Mouse (Mus musculus) testis, adult 2 months (tissue): ENCODE results near the gene 2610318N02Rik. TPM values are rescaled to one million over a fixed set of nuclear protein-coding genes. Genes with fewer than 3 reads are reported as not detected.

Experiments
- H3K27ac ChIP-seq: fragments of 200-500 bp; 2 replicates; pipeline ENCODE4 v1.5.1; 2012; ENCODE audit warnings: low read depth, low read length; ENCODE audit not compliant: control insufficient read depth, insufficient read depth
- H3K27me3 ChIP-seq: fragments of 200-500 bp; 2 replicates; pipeline ENCODE4 v1.6.1; 2012; ENCODE audit warnings: mild to moderate bottlenecking, low read length, moderate library complexity; ENCODE audit not compliant: control insufficient read depth, insufficient read depth
- H3K36me3 ChIP-seq: fragments of 200-500 bp; 2 replicates; pipeline ENCODE4 v1.6.1; 2012; ENCODE audit warnings: mild to moderate bottlenecking, low read length; ENCODE audit not compliant: control insufficient read depth, insufficient read depth
- H3K4me1 ChIP-seq: fragments of 200-500 bp; 2 replicates; pipeline ENCODE4 v1.6.1; 2012; ENCODE audit warnings: low read length; ENCODE audit not compliant: control insufficient read depth, insufficient read depth
- H3K4me3 ChIP-seq: fragments of 200-500 bp; 2 replicates; pipeline ENCODE4 v1.5.1; 2012; ENCODE audit warnings: low read depth, mild to moderate bottlenecking, low read length, moderate library complexity, mixed read lengths; ENCODE audit not compliant: control insufficient read depth
- CTCF ChIP-seq: fragments of 200-500 bp; IDR thresholded peaks from 2 replicates; pipeline ENCODE4 v1.5.1; 2012; ENCODE audit warnings: low read depth, mild to moderate bottlenecking, inconsistent platforms, low read length, moderate library complexity; ENCODE audit not compliant: control insufficient read depth, insufficient read depth, insufficient replicate concordance
- POLR2A ChIP-seq: fragments of 200-500 bp; IDR thresholded peaks from 2 replicates; pipeline ENCODE4 v1.6.1; 2012; ENCODE audit warnings: low read depth, mild to moderate bottlenecking, inconsistent platforms, low read length, moderate library complexity; ENCODE audit not compliant: control insufficient read depth
- polyA plus RNA-seq: library from polyadenylated mRNA; depleted of rRNA; stranded (reverse); fragments of >200 nt; gene quantifications from 2 replicates; pipeline ENCODE4 v1.2.3, GENCODE M21; 2012

Gene 2610318N02Rik
- polyA plus RNA-seq, 1 experiment: 3,682 TPM

DNA sequence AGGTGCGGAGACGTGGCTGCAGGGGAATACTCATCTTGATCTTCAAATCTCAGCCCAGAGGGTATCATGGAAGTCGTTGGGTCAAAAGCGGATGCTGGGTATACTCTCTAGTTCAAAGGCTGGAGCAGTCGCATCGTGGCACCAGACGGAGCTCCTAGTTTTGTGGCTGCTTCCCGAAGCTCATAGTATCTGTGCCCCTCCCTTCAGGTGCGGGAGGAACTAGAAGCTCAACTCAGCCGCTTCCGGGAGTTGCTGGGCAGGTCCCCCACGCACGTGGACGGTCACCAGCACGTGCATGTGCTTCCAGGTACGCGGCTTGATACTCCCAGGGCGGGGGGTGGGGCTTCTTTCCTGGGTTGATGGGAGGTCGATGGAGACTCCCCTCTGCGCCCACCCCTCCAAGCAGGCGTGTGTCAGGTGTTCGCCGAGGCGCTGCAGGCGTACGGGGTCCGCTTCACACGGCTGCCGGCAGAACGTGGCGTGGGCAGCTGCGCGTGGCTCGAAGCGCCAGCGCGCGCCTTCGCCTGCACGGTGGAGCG is 22.5 kb upstream of the 2610318N02Rik start:
- Histone ChIP-seq H3K27me3 (no peaks in the 10 kb centered on the region), H3K27ac (peak overlapping the region; percentile 76), H3K36me3 (no peaks in the 10 kb centered on the region), H3K4me1 (peaks cover 5% of the 10 kb centered on the region), H3K4me3 (peak overlapping the region; percentile 84)
- TF ChIP-seq POLR2A (0 out of 2 replicates have a peak, but pooled peaks have one; percentile 18), CTCF (no peak)

DNA sequence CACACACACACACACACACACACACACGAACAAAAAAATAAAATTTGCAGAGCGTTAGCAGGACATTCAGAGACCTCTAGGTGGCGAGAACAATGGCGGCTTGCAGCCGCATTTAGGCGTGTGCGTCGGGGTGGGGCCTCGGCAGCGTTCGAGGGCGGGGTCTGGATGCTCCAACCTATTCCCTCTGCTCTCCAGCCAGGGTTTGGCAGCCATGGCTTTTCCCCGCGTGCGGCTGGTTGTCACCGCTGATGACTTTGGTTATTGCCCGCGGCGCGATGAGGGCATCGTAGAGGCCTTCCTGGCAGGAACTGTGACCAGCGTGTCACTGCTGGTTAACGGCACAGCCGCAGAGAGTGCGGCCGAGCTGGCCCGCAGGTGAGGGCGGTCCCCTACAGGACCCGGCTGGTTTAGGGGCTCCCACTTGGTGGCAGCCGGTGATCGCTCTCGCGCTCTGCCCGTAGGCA is 21.8 kb upstream of the 2610318N02Rik start, which contains the start of gene Ccdc116:
TSS of gene Ccdc116 (minus strand) at position 458 of the 464 bp plus-strand sequence.
- Histone ChIP-seq H3K4me3 (peak within 1 kb of the TSS; percentile 84), H3K4me1 (peaks cover 5% of the 10 kb centered on the region), H3K27ac (peak within 1 kb of the TSS; percentile 76), H3K36me3 (no peaks in the 10 kb centered on the region), H3K27me3 (no peaks in the 10 kb centered on the region)
- TF ChIP-seq CTCF (peak; percentile 22; the same call in 1 of the 2 replicates), POLR2A (0 out of 2 replicates have a peak, but pooled peaks have one; percentile 6)

DNA sequence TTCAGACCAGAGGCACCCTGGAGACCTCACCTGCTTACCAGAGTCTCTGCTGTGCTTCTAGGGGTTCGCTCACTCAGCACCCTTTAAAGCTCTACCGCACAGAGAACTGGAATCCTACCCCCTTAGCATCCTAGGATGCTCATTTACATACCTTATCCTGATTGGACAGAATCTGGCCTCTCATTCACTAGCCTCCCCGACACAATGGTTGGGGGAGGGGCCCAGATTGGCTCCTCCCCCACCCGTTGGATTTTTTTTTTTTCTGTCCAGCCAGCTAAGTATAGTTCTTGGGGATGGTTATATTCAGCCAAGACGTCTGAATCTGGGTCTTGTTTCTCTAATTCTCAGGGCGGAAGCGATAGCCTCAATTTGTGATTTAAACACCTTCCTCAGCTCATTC is 19.4 kb upstream of the 2610318N02Rik start, which contains the start of gene Ydjc:
TSS of gene Ydjc (plus strand) at position 283 of the 400 bp plus-strand sequence.
- no peaks in the 10 kb centered on the region for H3K36me3 ChIP-seq
- TF ChIP-seq POLR2A (peak; percentile 46; the same call in 1 of the 2 replicates), CTCF (no peak)
- peaks cover 5% of the 10 kb centered on the region for H3K4me1 ChIP-seq
- peak within 1 kb of the TSS; percentile 73 for H3K27ac ChIP-seq
- H3K4me3 ChIP-seq: peak within 1 kb of the TSS; percentile 86
- no peaks in the 10 kb centered on the region for H3K27me3 ChIP-seq

DNA sequence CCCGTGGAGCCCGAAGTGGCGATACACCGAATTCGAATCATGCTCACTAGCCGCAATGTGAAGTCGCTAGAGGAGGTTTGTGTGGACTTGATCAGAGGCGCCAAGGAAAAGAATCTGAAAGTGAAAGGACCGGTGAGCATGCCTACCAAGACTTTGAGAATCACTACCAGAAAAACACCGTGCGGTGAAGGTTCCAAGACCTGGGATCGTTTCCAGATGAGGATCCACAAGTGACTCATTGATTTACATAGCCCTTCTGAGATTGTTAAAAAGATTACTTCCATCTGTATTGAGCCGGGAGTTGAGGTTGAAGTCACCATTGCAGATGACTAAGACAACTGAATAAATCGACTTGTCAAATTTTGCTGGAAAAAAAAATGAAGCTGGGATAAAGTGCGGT is 12.4 kb upstream of the 2610318N02Rik start:
- H3K4me1 ChIP-seq: no peaks in the 10 kb centered on the region; the same call in none of the 2 replicates

DNA sequence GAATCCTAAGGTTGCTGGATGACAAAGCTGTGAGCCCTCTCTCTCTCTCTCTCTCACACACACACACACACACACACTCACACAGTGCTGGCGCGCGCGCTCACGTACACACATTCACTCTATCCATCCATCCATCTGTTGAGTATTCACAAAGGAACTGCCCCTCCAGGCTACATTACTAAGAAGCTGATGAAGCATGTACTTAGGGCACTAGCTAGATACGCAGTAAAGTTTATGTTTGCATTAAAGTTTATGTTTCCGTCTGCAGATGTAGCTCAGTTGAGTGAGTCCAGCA is 7.9 kb upstream of the 2610318N02Rik start:
- Histone ChIP-seq H3K4me1 (peaks cover 11% of the 10 kb centered on the region), H3K27ac (no peak overlapping the region), H3K36me3 (no peaks in the 10 kb centered on the region; the same call in 1 of the 2 replicates), H3K4me3 (peak overlapping the region; percentile 97), H3K27me3 (no peaks in the 10 kb centered on the region)
- TF ChIP-seq CTCF: no peak
- no peak for TF ChIP-seq POLR2A

More for the DNA sequence above, 12.4 kb upstream of the 2610318N02Rik start:
- TF ChIP-seq POLR2A (no peak), CTCF (no peak)
- Histone ChIP-seq H3K27me3 (no peaks in the 10 kb centered on the region), H3K36me3 (no peaks in the 10 kb centered on the region), H3K4me3 (no peak overlapping the region), H3K27ac (no peak overlapping the region)

DNA sequence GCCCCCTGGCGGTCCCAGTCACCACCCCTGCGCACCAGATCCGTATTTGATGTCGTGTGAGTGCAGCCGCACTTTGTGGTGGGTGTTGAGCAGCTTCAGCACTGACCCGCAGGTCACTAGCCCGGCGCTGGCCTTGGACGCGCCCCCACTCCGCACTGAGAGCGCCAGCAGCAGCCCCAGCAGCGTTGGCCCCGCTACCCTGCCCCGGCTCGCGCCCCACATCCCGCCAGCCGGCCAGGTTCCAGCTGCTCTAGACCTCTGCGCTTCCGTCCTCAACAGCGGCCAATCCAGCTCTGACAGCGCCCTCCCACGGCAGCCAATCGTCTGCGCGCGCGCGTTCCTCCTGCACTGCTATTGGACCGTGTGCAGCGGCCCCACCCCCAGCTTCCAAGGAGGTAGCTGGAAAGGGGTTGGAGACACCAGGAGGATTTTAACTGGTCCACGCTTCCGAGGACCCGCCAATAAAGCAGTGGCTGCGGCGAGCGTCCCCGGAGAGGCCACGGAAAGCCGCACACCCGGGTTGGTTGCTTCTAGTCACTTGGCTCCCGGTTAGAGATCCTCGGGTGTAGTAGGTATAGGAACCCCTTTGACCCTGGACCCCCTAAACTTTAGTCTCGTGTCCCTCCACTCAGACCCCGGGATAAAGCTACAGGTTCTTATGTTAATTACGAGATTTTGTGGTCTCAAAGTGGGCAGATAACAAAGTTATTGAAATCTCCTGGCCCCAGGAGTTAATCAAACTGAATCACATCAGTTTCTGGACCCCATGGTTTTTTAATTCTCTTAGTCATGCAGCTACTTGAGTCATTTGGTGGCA is 7.3 kb upstream of the 2610318N02Rik start, which contains the start of gene Sdf2l1:
TSS of gene Sdf2l1 (minus strand) at position 295 of the 817 bp plus-strand sequence.
- Histone ChIP-seq H3K4me1 (peaks cover 11% of the 10 kb centered on the region), H3K27ac (peak within 1 kb of the TSS; percentile 95), H3K36me3 (no peaks in the 10 kb centered on the region; the same call in 1 of the 2 replicates), H3K4me3 (peak within 1 kb of the TSS; percentile 97), H3K27me3 (no peaks in the 10 kb centered on the region)
- TF ChIP-seq POLR2A (peak; percentile 74), CTCF (no peak)
